Mouse (Mus musculus): ENCODE measurements at regions not wholly inside any gene's neighbourhood (a gene's known extent, or its start where the extent isn't known, plus 50 kb on each side); places are given as distances from the start of the nearest gene placed in this dataset.

DNA sequence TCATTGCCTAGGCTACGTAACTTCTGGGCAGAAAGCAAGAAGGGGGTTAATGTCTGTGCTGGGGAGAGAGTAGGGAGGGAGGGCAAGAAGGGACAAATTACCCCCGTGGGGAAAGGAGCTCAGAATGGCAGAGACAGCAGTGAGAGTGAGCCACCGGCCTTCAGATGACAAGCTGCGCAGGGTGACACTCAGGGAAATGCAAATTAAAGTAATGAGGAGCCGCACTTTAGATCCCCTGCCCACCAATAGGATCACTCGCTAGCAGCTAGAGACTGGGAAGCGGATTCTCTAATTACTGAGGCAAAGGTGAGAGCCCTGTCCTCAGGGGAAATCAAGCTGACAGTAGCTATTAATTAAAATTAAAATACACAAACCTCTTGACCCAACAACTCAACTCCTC is 202.5 kb downstream of the Arhgef10l start:
- DNase-seq (ENCODE audit: low spot score in 2 of 2) = no peak

DNA sequence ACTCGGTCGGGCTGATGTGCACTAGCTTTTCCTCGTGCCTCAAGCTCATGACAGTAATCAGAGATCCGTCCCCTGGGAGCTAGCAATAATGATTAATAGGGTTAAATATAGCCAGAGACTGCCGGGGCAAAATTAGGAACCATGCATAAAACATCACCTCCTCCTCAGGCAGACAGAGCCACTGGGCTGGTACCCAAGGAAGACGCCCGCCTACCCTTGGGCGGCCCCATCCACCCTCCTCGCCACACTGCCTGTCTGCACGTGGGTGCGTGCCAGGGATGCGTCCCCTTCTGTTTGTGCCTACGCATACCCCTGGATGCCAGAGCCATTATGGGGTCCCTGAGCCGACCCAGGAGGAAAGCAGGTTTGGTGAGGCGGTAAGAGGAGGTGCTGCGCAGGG is 204.5 kb downstream of the Arhgef10l start:
- DNase-seq (ENCODE audit: low spot score in 2 of 2) = no peak

GRCm38 (mm10) chr4:140449062-140449461 is 202.5 kb upstream of the Igsf21 start:
- DNase-seq (ENCODE audit: low spot score in 2 of 2) = no peak

GRCm38 (mm10) chr4:140446455-140446854 is 199.9 kb upstream of the Igsf21 start:
- no peak for DNase-seq (ENCODE audit: low spot score in 2 of 2)

- DNase-seq (ENCODE audit: low spot score in 2 of 2) = no peak
These were observed 199.3 kb upstream of the Igsf21 start for GRCm38 (mm10) chr4:140445931-140446330.

DNA sequence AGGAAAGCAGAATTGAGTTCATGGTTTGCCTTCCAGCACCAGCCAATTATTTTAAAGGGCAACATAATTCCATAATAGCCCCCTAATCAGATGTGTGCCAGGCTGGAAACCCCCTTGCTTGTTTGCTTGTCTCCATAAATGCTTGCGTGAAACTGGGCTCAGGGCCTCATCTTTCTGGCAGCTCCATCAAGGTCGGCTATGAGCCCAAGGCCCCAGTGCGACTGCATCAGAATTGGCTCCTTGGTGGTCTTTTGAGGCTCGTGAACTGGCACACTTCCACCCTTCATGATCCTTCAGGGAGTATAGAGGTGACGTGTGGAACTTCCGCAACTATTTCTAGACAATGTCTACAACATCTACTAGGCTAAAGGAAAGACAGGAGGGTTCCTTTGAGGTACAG is 196.6 kb upstream of the Igsf21 start:
- DNase-seq (ENCODE audit: low spot score in 2 of 2) = no peak

DNA sequence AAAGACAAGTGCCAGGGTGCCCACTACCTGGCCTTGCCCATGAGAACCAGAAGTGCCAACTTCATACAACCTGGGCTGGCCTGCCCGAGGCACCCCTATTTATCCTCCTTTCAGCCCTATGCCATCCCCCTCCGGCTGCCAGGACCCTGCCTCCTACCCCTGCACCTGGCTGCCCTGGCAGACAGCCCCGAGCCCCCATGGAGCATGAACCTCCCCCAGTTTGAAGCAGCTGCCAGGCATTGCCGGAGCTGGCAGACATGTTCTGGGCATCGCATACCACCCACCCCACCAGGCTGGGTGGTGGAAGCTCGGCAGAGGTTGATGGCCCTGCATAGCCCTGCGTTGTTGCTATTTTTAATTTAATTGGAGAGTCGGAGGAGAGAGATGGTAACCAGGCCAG is 195.2 kb upstream of the Igsf21 start:
- no peak for DNase-seq (ENCODE audit: low spot score in 2 of 2)

DNA sequence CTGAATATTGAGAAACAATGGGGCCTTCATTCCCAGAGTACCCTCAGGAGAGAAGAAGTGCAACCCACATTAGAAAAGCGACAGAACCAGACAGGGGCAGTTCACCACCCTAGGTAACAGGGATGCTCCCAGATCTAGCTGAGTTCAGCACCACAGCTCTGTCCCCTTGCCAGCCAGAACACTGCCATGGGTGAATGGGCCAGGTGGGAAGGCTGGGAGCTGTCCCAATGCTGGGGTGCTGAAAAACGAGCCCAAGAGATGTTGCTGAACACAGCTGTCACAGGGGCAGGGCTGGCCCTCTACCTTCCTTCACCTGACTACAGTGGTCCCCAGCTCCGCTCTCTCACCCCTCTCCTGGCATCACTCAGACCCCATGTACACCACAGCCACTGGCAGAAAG is 193.3 kb upstream of the Igsf21 start:
- DNase-seq (ENCODE audit: low spot score in 2 of 2) = peak in 1 of 2 experiments; percentile 71

- no peak for DNase-seq (ENCODE audit: low spot score in 2 of 2)
These were observed 189.4 kb upstream of the Igsf21 start for GRCm38 (mm10) chr4:140436030-140436429.

GRCm38 (mm10) chr4:140433744-140434542 is 187.4 kb upstream of the Igsf21 start:
- DNase-seq (ENCODE audit: low spot score in 2 of 2) = no peak

DNA sequence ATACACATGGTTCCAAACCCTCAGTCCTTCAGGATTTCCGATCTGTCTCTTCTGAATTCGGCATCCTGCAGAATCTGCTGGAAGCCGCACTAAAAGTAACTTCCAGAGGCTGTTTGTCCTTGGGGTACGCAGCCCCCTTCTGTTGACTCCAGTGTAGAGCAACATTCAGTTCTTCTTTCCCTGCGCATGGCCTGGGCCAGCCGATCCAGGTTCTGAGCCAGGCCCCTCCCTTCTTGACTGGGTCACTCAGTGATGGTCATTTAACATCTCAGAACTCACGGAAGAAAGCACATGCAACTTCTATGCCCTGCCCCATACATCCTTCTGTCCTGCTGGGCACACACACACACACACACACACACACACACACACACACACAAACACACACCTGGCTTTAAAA is 185.5 kb upstream of the Igsf21 start:
- no peak for DNase-seq (ENCODE audit: low spot score in 2 of 2)

GRCm38 (mm10) chr4:140427039-140427438 is 180.5 kb upstream of the Igsf21 start:
- DNase-seq (ENCODE audit: low spot score in 2 of 2) = no peak

DNA sequence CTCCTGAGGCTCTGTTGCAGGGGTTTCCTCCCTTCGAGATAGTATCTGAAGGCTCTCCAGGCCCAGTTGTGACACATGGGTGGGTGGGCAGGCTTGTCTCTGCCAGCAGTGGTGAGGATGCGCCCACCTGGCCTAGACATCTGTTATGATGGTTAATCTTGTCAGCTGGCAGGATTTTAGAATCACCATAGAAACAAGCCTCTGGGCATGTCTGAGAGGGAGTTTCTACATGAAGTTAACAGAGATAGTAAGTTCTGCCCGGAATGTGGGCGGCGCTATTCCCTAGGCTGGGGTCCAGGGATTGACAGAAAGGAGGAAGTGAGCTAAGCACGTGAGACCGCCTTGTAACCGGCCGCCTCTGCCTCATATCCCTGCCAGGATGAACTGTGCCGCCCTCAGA is 177.2 kb upstream of the Igsf21 start:
- no peak for DNase-seq (ENCODE audit: low spot score in 2 of 2)

- no peak for DNase-seq (ENCODE audit: low spot score in 2 of 2)
These were observed 175.5 kb upstream of the Igsf21 start for GRCm38 (mm10) chr4:140421926-140422585.

DNA sequence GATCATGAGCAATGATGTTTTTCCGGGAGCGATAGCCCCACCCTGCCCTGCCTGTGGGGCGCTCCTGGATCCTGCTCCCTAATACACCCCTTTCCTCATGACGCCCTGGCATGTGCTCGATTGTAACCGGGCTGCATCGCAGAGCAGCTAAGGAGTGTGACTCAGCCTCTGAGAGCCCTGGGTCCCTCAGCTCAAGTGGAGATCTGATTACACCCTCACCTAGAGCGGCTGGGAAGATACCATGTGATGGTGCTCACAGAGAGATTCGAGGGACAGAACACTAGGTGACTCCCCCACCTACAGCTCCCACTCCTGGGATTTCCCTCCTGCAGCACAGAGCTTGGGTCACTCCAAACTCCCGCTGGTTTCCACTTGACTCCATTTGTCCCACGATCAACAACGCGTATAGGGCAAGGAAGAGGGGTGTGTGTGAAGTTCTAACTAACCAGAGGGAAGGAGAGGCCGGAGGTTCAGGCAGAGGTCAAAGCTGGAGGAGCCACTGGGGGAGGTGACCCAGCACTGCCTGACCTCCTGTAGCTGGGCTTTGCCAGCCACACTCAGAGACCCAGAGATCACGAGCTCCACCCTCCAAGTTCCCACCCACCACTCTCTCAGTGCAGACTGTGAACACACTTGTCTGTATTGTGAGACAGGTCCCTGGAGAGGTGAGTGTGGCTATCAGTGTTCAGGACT is 173.3 kb upstream of the Igsf21 start:
- DNase-seq (ENCODE audit: low spot score in 2 of 2) = no peak

- no peak for DNase-seq (ENCODE audit: low spot score in 2 of 2)
These were observed 165.8 kb upstream of the Igsf21 start for GRCm38 (mm10) chr4:140412312-140412930.

- DNase-seq (ENCODE audit: low spot score in 2 of 2) = no peak
These were observed 161.9 kb upstream of the Igsf21 start for GRCm38 (mm10) chr4:140408446-140408845.

- DNase-seq (ENCODE audit: low spot score in 2 of 2) = no peak
These were observed 160.3 kb upstream of the Igsf21 start for GRCm38 (mm10) chr4:140406913-140407312.

- DNase-seq (ENCODE audit: low spot score in 2 of 2) = no peak
These were observed 159.7 kb upstream of the Igsf21 start for GRCm38 (mm10) chr4:140405993-140406881.

GRCm38 (mm10) chr4:140405427-140405826 is 158.8 kb upstream of the Igsf21 start:
- no peak for DNase-seq (ENCODE audit: low spot score in 2 of 2)

DNA sequence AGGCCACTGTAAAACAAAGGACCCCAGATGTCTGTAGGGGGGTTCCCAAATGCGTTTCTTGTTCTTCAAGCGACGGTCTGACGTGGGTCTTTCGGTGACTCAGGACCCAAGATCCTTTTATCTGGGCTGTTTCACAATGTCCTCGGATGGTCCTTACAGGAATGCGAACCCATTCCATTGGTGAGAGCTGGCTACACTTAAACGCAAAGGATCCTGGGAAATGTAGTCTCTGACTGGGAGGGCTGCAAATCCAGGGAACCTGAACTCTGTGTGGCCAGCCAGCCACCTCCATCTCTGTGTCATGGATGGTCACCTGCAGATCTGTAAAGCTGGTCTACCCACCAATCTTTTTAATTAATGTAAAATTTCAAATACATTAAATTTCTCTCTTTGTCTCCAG is 156.5 kb upstream of the Igsf21 start:
- DNase-seq (ENCODE audit: low spot score in 2 of 2) = no peak
